Mouse (Mus musculus): ENCODE data around the gene Prame. TPM values are rescaled to one million over a fixed set of nuclear protein-coding genes. Genes with fewer than 3 reads are reported as not detected.
"Not testable (repeated sequence)": the region's sequence is repeated elsewhere in the genome, so short reads cannot be mapped to it uniquely, and the experiment has no call there.

Gene Prame
- total RNA-seq (2014; rRNA removed; ENCODE audit: low replicate concordance), result not detected in 2 replicates
- polyA plus RNA-seq (2015; fragmentation: Nextera tagmentation; extraction: Ambion mirVana), result not detected in 2 replicates

DNA sequence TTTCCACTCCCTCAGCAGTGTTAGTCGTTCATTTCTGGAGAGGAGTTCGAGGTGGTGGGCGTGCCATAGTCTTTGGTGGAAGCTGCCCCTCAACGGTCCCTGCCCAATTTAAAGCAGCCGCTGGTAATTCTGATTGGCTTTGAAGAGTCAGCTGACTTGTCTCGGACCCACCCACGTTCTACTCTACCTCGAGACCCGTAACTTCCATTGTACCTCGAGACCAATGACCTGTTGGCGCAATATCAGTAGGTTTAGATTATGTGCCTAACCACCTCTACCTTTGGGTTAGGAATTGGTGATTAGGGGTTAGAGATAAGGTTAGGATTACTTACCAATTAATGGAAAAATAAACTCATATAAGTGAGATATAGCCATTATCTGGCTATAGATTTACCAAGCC, at the start of gene Prame:
Gene Prame (minus strand): TSS at position 101 of the 400 bp plus-strand sequence.
- WGBS, result 80% methylated on average over 11 of the region's 11 CpGs
- no peaks in the 10 kb centered on the region for H3K9me3 ChIP-seq (replicated peaks; ENCODE audit: control insufficient read depth, low read length)
- TF ChIP-seq CTCF (IDR thresholded peaks at IDR 0.05; ENCODE audit: low read depth), result no peak
- no peak for TF ChIP-seq EP300 (IDR thresholded peaks at IDR 0.05; ENCODE audit: low read depth)
- no peak within 1 kb of the TSS for H3K9ac ChIP-seq (replicated peaks; ENCODE audit: low read depth, low read length)
- H3K4me1 ChIP-seq (ENCODE audit: control insufficient read depth, insufficient read depth), result no peaks in the 10 kb centered on the region
- no peaks in the 10 kb centered on the region for H3K36me3 ChIP-seq (replicated peaks; ENCODE audit: control insufficient read depth, insufficient read depth, low read length)
- H3K4me3 ChIP-seq (ENCODE audit: low read depth, low read length), result no peak within 1 kb of the TSS
- ATAC-seq (ENCODE audit: insufficient read depth, low read depth) (no peak), DNase-seq (ENCODE audit: low spot score) (no peak)
- H3K27me3 ChIP-seq (ENCODE audit: control insufficient read depth, insufficient read depth, low read length), result no peaks in the 10 kb centered on the region
- no peak within 1 kb of the TSS for H3K4me2 ChIP-seq (ENCODE audit: low read depth, low read length)
- no peak within 1 kb of the TSS for H3K27ac ChIP-seq (ENCODE audit: low read depth)

DNA sequence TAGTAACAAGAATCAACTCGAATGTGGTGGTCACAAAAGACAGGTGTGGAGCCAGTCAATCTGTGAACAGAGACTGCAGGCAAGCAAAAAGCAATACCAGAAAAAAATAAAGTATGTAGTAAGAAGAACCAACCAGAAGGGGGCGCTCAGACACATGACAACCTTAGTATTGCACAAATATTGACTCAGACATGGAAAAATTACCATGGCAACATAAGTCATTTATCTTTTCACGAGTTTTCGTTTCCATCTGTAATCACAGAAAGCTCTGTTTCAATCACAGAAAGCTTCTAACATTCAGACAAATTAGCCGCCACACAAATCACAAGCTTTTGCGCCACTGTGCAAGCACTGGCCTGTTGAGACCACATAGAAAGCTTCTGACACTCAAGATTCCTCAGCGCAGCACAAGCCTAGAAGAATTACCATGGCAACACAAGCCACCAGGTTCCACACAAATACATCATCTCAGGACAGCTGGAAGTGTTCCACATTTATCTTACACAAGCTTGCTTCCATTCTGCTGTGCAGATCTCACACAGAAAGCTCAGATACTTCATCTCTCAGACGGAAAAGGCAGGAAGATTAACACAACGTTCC, 24.8 kb upstream of the Prame start:
- no peak overlapping the region for H3K4me2 ChIP-seq (ENCODE audit: low read depth, low read length)
- H3K9me3 ChIP-seq (replicated peaks; ENCODE audit: control insufficient read depth, low read length), result no peaks in the 10 kb centered on the region
- no peaks in the 10 kb centered on the region for H3K4me1 ChIP-seq (ENCODE audit: control insufficient read depth, insufficient read depth)
- DNase-seq (ENCODE audit: low spot score), result peak; percentile 16
- no peak overlapping the region for H3K27ac ChIP-seq (ENCODE audit: low read depth)
- no peak overlapping the region for H3K9ac ChIP-seq (replicated peaks; ENCODE audit: low read depth, low read length)
- TF ChIP-seq EP300 (IDR thresholded peaks at IDR 0.05; ENCODE audit: low read depth) (no peak), CTCF (IDR thresholded peaks at IDR 0.05; ENCODE audit: low read depth) (peak; percentile 39)
- H3K27me3 ChIP-seq (ENCODE audit: control insufficient read depth, insufficient read depth, low read length), result no peaks in the 10 kb centered on the region
- no peak for ATAC-seq (ENCODE audit: insufficient read depth, low read depth)
- no peak overlapping the region for H3K4me3 ChIP-seq (ENCODE audit: low read depth, low read length)
- WGBS, result 39% methylated on average over 9 of the region's 9 CpGs
- H3K36me3 ChIP-seq (replicated peaks; ENCODE audit: control insufficient read depth, insufficient read depth, low read length), result no peaks in the 10 kb centered on the region

DNA sequence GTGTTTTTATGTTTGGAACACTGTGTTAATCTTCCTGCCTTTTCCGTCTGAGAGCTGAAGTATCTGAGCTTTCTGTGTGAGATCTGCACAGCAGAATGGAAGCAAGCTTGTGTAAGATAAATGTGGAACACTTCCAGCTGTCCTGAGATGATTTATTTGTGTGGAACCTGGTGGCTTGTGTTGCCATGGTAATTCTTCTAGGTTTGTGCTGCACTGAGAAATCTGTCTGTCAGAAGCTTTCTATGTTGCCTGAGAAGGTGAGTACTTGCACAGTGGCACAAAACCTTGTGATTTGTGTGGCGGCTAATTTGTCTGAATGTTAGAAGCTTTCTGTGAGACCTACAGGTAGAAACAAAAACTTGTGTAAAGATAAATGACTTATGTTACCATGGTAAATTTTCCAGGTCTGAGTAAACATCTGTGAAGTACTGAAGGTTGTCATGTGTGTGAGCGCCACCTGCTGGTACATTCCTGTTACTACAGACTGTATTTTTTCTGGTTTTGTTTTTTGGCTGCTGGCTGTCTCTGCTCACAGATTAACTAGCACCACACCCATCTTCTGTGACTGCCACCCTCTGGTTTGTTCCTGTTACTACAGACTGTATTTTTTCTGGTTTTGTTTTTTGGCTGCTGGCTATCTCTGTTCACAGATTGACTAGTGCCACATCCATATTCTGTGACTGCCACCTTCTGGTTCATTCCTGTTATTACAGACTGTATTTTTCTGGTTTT, 26.0 kb downstream of the Prame start:
- not testable (repeated sequence) for H3K4me1 ChIP-seq (ENCODE audit: control insufficient read depth, insufficient read depth); H3K27me3 ChIP-seq (ENCODE audit: control insufficient read depth, insufficient read depth, low read length); H3K9me3 ChIP-seq (replicated peaks; ENCODE audit: control insufficient read depth, low read length); H3K36me3 ChIP-seq (replicated peaks; ENCODE audit: control insufficient read depth, insufficient read depth, low read length); H3K4me2 ChIP-seq (ENCODE audit: low read depth, low read length); H3K4me3 ChIP-seq (ENCODE audit: low read depth, low read length); H3K27ac ChIP-seq (ENCODE audit: low read depth); H3K9ac ChIP-seq (replicated peaks; ENCODE audit: low read depth, low read length); DNase-seq (ENCODE audit: low spot score); ATAC-seq (ENCODE audit: insufficient read depth, low read depth)
- TF ChIP-seq CTCF (IDR thresholded peaks at IDR 0.05; ENCODE audit: low read depth), result peak; percentile 26
- WGBS, result 58% methylated on average over 3 of the region's 3 CpGs

- 62% methylated on average over 2 of the region's 2 CpGs for WGBS
- DNase-seq (ENCODE audit: low spot score) (no peak), ATAC-seq (ENCODE audit: insufficient read depth, low read depth) (no peak)
- no peaks in the 10 kb centered on the region for H3K27me3 ChIP-seq (ENCODE audit: control insufficient read depth, insufficient read depth, low read length)
- no peak for TF ChIP-seq EP300 (IDR thresholded peaks at IDR 0.05; ENCODE audit: low read depth)
- TF ChIP-seq CTCF (IDR thresholded peaks at IDR 0.05; ENCODE audit: low read depth), result no peak
- no peak within 1 kb of the TSS for H3K9ac ChIP-seq (replicated peaks; ENCODE audit: low read depth, low read length)
- H3K4me2 ChIP-seq (ENCODE audit: low read depth, low read length), result no peak within 1 kb of the TSS
- H3K4me3 ChIP-seq (ENCODE audit: low read depth, low read length), result no peak within 1 kb of the TSS
- H3K9me3 ChIP-seq (replicated peaks; ENCODE audit: control insufficient read depth, low read length), result 0 out of 2 replicates have a peak, but pooled peaks cover 3% of the 10 kb centered on the region
- no peak within 1 kb of the TSS for H3K27ac ChIP-seq (ENCODE audit: low read depth)
- H3K36me3 ChIP-seq (replicated peaks; ENCODE audit: control insufficient read depth, insufficient read depth, low read length), result no peaks in the 10 kb centered on the region
- no peaks in the 10 kb centered on the region for H3K4me1 ChIP-seq (ENCODE audit: control insufficient read depth, insufficient read depth)
These were observed 28.8 kb downstream of the Prame start, which contains the start of gene Nxf7 for GRCm38 (mm10) chrX:135598677-135599076. Nxf7 (minus strand) TSS chrX:135598777.

DNA sequence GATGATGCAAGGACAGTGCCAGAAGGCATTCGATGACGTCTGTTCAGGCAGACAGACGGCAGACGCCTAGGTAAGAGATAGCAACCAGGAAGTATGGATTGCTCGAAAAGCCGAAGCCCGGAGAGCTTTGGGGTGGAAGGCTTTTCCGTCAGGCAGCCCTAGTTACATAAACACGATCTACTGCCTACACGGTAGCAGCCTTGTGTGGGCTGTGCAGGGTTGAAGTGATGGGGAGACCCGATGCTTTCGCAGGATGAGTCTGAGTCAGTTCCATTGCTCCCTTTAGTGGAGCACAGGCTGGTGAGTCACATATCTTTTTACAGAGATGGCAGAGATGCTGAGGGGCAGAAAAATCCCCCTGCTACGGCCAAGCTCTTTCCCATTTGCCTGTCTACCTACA, 29.4 kb downstream of the Prame start:
- H3K9ac ChIP-seq (replicated peaks; ENCODE audit: low read depth, low read length), result no peak overlapping the region
- H3K4me3 ChIP-seq (ENCODE audit: low read depth, low read length), result no peak overlapping the region
- no peaks in the 10 kb centered on the region for H3K27me3 ChIP-seq (ENCODE audit: control insufficient read depth, insufficient read depth, low read length)
- 0 out of 2 replicates have a peak, but pooled peaks cover 3% of the 10 kb centered on the region for H3K9me3 ChIP-seq (replicated peaks; ENCODE audit: control insufficient read depth, low read length)
- no peak overlapping the region for H3K27ac ChIP-seq (ENCODE audit: low read depth)
- no peaks in the 10 kb centered on the region for H3K36me3 ChIP-seq (replicated peaks; ENCODE audit: control insufficient read depth, insufficient read depth, low read length)
- DNase-seq (ENCODE audit: low spot score), result no peak
- 49% methylated on average over 13 of the region's 13 CpGs for WGBS
- no peak for ATAC-seq (ENCODE audit: insufficient read depth, low read depth)
- no peak overlapping the region for H3K4me2 ChIP-seq (ENCODE audit: low read depth, low read length)
- no peak for TF ChIP-seq EP300 (IDR thresholded peaks at IDR 0.05; ENCODE audit: low read depth)
- no peak for TF ChIP-seq CTCF (IDR thresholded peaks at IDR 0.05; ENCODE audit: low read depth)
- no peaks in the 10 kb centered on the region for H3K4me1 ChIP-seq (ENCODE audit: control insufficient read depth, insufficient read depth)

Measured in heart, postnatal 0 days (tissue).